Mouse (Mus musculus) left cerebral cortex, postnatal 4 days (tissue): Measurements from ENCODE around the gene Pnmal1. TPM values are rescaled to one million over a fixed set of nuclear protein-coding genes. Genes with fewer than 3 reads are reported as not detected.

Experiments
- DNase-seq: peaks from one replicate; pipeline ENCODE4 v3.0.0-alpha.2; 2022
- intact Hi-C: fragments of 180-260 bp; cut with DNase I; formaldehyde crosslinking; loops from one replicate; pipeline ENCODE4 v1.15.1; 2025
- total RNA-seq, 2 experiments: library from RNA; stranded (reverse); gene quantifications; 2 replicates each; pipeline ENCODE4 v1.2.3; 2021

Gene Pnmal1
- total RNA-seq, 2 experiments from 2014 or later = 56.0 to 57.6 TPM

DNA sequence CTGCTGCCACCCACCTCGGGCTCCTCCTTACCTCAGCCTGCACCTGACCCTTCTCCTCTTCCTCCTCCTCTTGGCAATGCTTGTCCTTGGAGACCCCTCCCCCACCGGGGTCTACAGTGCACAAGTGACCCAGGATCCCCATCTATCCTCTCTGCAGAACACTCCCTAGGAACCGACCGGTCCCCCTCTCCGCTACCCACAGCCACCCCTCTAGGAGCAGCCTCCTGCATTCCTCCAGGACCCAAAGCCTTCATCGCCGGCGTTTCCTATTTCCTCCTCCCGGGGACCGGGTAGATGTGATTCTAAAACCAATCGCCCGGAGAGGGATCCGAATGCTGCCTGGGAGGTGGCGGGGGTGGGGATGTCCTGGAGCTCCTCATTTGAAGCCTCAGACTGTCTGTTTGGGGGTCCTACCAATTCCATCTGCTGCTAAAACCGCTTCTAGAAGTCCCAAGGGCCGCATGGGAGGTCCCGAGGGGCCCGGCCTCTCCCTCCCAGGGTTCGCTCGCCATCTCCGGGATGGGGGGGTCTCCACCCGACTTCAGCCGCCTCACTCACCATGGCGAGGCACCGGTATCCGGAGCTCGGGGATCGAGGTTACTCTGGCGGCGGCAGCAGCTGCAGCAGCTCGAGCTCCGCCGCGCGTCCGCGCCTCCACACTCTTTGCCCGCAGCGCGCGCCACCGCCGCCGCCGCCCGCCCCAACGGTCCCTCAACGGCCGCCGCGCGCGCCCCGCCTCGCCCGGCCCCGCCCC is 36.0 kb upstream of the Pnmal1 start:
- intact Hi-C loops = no loop called here
- DNase-seq = peak; percentile 58

DNA sequence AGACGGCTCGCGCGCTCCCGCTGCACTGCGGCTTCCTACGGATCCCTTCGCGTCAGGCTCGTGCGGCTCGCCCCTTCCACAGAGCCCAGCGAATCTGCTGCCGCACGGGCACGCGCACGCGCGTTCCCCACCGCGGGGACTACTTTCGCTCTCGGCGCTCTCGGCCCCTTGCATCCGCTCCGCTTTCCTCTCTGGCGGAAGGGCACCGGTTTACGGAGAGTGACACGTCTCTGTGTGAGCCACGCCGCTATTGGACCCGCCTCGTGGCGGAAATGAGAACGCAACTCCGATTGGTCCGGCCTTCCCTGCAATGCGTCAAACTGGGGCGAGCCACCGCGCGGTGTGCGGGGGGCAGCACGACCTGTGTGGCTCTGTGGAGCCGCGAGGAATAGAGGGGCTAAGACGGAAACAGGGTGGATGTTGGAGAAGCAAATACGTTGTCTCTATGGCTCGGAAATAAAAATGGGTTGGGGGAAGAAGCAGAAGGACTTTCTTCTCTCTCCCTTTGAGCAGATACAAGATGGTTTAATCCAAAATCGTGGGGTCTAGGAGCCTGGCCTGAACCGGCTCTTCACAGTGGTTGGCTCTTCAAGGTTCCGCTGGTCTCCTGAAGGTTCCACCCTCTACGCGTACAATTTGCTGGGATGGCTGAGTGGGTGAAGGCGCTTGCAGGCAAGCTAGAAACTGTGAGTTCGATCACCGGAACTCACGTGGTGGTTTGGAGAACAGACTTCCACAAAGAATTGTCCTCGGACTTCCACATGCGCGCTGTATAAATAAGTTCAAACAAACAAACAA is 35.2 kb upstream of the Pnmal1 start, which contains the start of gene Calm3:
Gene Calm3 (minus strand): TSS at position 78 of the 798 bp plus-strand sequence.
- peak; percentile 99 for DNase-seq

DNA sequence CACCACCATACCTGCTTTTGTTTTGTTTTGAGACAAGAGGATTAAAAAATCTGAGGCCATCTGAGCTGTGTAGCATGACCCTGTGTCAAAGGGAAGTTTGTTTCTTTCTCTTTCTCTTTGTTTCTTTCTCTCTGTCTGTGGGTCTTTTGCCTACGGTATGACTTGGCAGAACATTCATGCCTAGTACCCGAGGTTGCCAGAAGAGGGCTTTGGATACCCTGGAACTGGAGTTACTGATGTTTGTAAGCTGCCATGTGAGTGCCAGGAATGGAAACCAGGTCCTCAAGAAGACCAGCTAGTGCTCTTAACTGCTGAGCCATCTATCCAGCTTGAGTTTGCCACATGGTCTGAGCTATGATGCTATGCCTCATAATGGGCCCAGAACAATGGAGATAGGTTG is 31.1 kb upstream of the Pnmal1 start:
- DNase-seq = no peak
- intact Hi-C loops = no loop called here

More for the DNA sequence above, 35.2 kb upstream of the Pnmal1 start, which contains the start of gene Calm3:
- intact Hi-C loops = no loop called here

DNA sequence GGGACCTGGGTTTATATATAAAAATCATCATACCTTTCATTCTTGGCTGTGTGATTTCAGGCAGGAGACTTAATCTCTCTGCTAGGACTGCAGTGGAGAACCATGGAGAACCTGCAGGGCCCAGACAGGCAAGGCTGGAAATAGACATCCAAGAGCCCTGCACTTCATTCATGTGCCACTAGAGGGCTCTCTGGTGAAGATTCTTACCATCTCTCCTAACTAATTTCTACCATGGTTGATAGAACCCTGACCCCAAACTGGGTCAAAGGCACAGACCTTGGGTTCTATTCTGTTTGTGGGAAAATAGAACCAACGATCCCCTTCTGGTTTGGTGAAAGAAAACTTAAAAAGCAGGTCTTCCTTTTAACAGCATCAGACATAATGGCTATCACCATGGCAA is 28.6 kb upstream of the Pnmal1 start:
- peak; percentile 78 for DNase-seq
- intact Hi-C loops = no loop called here

DNA sequence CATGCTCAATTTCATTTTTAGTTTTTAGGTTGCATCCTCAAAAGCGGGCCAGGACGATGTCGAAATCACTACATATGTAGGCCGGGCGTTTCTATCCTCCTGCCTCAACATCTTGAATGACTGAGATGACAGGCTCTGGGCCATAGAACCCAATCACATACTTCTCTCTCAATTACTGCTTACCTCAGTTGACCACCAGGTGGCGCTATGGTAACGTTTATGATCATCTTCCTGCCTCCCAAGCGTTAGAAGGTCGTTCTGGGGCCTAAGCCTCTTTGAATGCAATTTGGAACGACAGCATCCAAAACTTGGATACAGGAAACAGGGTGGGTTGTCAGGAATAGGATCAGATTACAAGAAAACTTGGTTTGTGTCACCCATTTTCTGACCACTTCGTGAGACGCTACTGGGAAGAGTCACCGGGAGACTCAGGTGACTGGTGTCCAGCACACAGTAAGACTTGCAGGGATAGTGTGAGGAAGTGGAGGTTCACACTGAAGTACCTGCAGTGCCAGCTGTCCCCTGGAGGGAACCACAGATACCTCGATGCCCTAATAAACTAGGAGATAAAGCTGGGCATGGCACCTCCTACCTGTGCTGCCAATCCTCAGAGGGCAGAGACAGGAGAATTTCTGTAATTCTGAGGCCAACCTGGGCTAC is 27.4 kb upstream of the Pnmal1 start:
- intact Hi-C loops = loop anchor here (1.0 to 2.0 kb wide), 3 partner anchors 19 to 135 kb away; no protein-coding TSS in a partner anchor
- peak; percentile 90 for DNase-seq

DNA sequence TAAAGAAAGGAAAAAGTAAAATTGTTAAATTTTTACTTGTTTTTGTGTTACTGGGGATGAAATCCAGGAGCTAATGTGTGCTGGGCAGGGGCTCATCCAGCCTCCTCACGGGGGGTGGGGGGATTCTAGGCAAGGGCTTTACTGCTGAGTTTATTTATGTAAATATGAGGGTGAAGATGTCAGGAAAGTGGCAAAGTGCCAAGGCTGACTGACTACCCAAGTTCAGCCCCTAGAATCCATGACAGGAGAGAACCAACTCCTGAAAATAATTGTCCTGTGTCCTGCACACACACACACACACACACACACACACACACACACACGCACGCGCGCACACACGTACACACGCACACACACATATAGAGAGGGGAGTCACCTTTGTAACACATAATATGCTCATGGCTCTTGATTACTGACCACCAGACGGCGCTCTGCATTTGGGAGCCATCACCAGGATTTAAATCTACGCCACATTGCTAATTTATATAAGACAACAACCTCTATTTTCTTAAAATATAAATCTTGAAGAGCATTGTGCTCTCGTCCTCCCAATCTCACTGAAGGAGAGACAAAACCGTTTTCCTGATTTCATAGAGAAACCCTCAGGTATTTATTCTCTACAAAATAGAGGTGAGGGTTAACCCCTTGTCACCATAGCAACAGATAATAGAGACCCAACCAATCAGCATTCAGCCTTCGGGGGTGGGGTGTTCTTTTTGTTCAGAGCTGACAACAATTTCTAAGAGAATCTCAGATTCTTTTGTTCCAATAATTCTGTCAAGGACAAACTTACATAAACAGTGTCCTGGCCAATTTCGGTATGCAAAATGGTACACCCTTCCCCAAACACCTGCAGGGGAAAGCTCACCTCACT is 26.5 kb upstream of the Pnmal1 start:
- peak; percentile 72 for DNase-seq
- intact Hi-C loops = loop anchor here (1.0 to 2.0 kb wide), 3 partner anchors 18 to 134 kb away; no protein-coding TSS in a partner anchor

DNA sequence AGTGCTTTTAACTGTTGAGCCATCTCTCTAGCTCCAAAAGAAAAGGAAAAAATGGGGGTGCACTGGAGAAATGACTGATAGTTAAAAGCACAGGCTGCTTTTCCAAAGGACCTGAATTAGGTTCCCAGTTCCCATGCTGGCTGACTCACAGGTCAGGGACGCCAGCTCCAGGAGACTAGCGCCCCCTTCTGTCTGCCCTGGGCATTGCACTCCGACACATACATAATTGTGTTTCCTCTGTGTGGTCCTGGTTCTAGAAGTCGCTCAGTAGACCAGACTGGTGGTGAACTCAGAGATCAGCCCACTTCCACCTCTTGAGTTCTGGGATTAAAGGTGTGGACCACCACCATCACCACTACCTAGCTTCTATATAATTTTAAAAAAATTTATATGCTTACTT is 22.2 kb upstream of the Pnmal1 start:
- DNase-seq = no peak
- intact Hi-C loops = no loop called here

DNA sequence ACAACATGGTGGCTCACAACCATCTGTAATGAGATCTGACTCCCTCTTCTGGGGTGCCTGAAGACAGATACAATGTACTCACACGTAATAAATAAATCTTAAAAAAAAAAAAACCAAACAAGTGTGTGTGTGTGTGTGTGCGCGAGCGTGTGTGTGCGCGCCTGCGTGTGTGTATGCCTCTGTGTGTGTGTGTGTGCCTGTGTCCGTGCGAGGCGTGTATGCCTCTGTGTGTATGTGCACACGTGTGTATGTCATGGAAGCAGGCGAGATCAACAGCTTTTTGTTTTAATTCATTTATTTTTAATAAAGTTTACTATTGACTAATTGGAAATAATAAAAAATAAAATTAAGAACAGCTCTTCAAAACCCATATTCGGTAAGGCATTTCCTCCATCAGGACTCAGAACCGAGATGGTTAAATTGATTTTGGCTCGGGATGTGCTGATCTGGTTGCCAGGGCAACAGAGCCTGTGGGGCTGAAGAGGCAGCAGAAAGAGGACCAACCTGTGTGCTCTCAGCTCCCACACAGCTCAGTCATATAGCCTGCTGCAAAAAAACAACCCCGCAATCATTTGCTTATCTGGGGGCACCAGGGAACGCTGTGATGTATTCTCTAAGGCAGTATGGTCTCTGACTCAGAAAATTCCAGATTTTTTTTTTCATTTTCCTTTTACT is 21.2 kb upstream of the Pnmal1 start:
- intact Hi-C loops = no loop called here
- DNase-seq = peak; percentile 74

DNA sequence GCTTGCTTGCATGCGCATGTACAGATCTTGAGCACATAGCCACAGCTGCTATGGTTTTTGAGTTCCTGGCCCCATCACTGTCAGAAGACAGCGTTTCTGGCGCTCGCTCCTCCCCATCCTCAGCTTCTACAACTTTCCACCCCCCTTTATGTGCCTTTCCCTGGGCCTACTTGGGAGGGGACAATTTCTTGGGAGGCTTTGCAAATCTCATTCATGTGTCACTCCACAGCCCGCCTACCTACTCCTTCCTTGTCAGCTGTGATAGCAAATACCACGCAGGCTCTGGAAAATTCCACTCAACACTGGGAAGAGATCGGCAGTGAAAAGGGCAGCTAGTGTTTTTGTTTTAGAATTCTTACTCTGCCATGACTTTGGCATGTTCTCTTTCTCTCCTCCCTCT is 19.2 kb upstream of the Pnmal1 start:
- intact Hi-C loops = no loop called here
- no peak for DNase-seq

DNA sequence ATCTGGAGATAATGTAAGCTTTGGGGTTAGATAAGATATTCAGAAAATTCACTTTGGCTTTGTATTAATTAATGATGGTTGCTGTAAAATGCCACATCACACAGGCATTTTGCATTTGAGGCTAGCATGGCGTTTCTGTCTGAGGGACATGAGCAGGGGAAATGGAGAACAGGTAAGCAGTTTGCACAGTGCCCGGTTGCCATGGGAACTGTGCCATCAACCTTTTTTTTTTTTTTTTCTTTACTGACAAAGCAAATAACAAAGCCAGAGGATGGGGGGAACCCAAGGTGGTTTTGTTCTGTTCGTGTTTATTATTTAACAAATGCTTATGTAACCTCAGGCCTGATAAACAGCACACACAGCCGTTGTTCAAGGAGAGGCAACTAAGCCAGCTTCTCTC is 16.6 kb upstream of the Pnmal1 start:
- no peak for DNase-seq
- intact Hi-C loops = no loop called here

DNA sequence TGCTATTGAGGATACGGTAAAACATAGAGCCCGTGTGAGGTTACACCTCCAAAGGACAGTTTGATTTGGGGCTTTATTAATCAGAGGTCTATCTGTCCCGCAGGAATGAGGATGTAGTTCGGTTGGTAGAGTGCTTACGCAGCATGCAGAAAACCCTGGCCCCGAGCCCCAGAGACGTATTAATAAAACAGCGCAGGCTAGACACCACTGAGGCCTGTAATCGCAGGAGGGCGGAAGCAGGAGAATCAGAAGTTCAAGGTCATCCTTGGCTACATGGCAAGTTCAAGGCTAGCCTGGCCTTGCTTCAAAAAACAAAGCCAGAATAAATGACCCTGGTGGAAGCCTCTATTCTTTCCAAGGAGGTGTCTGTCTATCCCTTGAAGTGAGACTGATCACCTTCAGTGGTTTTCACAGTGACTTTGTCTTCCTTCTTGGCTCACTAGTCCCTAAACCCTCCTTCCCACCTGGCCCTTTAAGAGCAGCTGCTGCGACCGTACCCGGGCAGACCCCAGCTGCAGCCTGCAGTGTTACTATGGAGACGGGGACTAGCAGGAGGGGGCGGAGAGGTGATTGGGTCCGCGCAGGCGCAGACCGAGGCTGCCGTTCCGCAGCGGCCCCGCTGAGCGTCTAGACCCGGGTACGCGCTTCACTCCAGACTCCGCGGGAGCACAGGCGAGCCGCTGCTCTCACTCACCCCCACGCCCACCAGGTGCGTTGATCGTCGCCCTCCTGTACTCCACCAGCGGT is 15.2 kb upstream of the Pnmal1 start, which contains the start of gene Pnmal2:
Gene Pnmal2 (plus strand): TSS at position 622 of the 747 bp plus-strand sequence.
- intact Hi-C loops = no loop called here
- peak; percentile 96 for DNase-seq

DNA sequence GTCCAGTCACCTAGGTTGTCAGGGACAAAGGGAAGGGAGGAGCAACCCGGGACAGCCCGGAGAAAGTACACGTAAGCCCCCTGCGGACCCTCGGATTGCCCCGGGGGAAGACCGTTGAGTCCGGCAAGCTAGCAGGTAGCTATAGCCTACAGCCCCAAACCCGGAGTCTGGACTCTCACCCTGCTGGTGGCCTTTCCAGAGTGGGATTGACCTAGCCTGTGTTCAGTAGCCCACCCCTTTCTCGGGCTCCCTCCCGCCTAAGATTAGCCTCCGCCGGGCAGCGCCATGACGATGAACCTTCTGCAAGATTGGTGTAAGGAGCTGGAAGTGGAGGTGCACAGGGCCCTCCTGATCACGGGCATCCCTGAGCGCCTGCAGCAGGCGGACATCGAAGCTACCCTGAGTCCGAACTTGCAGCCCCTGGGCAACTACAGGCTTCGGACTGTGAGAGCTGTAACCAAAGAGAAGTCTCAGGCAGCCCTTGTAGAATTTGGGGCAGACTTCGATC is 14.6 kb upstream of the Pnmal1 start:
- no peak for DNase-seq
- intact Hi-C loops = no loop called here

DNA sequence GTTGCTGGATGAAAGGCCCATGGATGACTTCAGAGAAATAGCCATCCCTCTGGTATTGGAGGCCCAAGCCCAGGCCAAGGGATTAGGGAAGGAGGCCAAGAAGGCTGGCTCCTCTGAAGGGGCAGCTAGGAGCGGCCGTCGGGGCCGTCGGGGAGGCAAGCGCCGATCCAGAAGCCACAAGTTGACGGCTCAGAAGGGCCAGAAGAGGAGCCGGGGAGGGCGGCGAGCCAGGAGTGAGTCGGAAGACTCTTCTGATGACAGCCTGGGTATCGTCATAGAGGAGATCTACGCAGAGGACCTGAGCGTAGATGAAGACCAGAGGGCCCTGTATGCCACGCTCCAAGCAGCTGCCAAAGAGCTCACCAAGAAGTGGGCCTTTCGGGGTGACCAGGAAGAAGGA is 14.1 kb upstream of the Pnmal1 start:
- intact Hi-C loops = no loop called here
- DNase-seq = peak; percentile 53

DNA sequence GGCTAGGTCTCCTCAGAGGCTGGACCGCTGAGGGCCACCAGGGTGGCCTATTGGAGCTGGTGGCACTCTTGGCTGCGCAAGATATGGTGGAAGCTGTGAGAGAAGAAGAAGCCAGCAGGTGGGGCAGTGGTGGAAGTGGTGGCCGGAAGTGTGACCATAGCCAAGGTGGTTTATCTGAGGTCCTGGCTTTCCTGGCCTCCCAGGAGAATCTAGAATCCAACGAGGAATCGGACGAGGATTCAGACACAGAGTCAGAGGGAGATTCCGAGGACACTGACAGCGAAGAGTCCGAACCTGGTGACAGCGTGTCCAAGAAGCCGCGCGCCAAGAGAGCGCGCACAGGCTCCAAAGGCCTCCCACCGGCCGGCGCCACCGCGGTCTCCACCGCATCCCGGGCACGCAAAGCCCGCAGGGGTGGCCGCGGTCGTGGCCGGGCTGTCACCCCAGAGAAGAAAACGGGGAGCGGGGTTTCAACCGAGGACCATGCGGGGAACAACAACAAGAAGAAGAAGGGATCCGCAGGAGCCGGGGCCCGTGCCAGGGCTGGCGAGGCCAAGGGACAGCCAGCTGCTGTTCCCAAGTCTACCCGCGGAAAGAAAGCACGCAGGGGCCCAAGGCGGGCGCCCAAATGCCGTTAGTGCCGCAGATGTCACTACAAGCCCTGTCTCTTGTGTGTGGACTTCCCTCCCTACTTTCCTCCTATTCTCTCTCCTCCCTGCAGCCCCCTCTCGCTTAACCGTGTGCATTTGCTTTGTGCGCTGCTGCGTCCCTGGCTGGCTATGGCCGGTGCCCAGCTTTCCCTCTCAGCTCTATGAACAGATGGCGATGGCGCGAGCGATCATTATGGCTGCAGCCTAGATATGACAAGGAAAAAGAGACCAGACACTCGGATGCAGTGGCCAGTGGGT is 12.8 kb upstream of the Pnmal1 start:
- intact Hi-C loops = no loop called here
- peak; percentile 83 for DNase-seq

DNA sequence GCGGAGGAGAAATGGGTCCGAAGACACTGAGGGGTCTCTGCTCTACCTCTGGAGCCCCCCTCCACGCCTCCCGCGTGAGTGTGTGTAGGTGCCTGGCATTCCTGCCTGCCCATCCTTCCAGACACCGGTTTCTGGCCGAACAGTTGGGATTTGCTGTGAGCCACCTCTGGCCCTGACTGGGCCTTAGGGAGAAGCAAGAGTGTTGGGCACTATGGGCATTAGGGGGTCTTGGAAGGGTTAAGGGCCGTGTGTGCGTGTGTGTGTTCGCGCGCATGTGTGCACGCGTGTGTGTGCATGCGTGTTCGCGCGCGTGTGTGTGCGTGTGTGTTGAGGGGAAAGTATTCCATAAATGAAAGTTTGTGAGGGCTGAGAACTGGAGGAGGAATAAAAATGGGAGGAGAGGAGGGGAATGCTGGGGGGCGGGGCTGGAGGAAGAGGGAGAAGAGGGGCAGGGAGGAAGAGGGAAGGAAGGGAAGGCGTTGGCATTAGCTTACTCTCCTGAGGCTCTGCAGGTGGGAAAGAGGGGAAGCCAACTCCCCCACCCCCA is 12.1 kb upstream of the Pnmal1 start:
- peak; percentile 64 for DNase-seq
- intact Hi-C loops = no loop called here

DNA sequence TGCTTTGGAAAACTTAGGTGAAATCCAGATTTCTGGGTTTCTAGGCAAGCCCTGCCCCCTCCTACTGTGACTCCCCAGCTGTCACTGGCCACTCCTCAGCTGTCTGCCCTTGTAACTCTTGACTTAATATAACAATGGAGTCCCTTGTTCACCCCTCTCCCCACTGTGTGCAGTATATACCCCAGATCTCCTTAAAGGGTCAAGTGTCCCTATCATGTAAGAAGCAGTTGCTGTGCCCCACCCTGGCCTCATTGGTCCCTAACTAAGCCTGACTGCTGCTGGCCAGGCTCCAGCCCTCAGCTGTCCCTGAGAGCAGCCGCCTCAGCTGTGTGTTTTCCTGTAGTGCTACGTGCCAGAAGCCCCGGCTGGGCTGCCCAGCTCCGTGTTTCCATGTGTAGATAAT is 11.5 kb upstream of the Pnmal1 start:
- intact Hi-C loops = no loop called here
- DNase-seq = peak; percentile 89

DNA sequence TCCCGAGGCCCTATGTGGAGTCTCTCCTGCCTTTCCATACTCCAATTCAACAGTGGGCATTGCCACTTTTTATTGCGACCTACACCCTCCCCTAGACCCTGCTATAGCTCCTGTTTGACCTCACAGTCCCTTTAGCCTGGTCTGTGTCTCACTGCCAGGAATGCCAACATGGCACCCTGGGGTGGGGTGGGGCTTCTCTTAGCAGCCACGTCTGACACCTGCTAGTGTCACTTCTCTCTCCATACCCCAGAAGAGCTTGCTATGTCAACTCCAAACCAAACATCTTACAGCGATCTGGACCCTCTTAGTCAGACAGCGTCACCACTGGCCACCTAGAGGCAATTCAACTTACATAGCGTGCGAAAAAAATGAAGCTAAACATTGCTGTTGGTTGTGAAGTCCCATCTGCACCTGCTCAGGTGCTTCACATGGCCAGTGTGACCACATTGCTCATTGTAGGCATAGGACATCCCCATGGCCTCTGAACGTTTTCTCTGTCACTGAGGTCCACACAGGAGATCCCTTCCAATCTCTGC is 10.5 kb upstream of the Pnmal1 start:
- DNase-seq = no peak
- intact Hi-C loops = no loop called here
